Mouse (Mus musculus) spleen, adult 2 months (tissue): ENCODE data around the gene Zmpste24.

Source experiments
- CTCF ChIP-seq: fragments of 200-500 bp; IDR thresholded peaks from 2 replicates; pipeline ENCODE4 v1.5.1; 2011; ENCODE audit warnings: mild to moderate bottlenecking, inconsistent platforms; ENCODE audit not compliant: insufficient read depth, insufficient read length, insufficient replicate concordance; ENCODE audit errors: extremely low read depth
- POLR2A ChIP-seq: fragments of 200-500 bp; IDR thresholded peaks from 2 replicates; pipeline ENCODE4 v1.6.1; 2011; ENCODE audit warnings: low read depth, low read length, inconsistent platforms

DNA sequence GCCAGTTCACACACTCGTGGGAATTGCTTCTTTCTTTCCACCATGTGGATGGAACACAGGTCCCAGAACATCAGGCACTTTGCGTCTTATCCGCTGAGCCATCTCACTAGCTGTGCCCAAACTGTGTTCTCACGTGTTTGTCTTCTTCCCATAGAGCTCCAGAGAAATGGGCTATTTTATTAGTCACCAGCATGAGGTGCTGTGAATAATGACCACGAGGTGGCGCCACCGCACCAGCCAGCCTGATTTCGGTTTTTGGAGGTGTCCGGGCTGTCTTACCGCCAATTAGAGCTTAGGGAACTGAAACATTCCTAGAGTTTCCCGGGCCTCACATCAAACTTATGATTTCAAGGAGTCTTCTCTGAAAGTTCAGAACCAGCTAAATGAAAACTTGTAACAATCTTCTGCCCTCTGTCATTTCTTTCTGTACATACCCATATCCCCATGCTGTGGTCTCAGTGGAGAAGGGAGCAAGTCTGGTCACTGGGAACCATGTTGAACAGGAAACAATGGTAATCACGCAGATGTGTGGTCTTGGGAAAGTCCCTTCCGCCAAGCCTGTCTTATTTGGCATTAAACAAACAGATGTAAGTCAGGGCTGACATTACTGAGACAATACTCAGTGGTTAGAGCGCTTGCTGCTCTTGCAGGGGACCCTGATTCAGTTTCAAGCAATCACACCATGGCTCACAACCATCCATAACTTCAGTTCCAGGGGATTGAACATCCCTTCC lies 69.2 kb downstream of the Zmpste24 start:
- TF ChIP-seq CTCF (peak; percentile 70; the same call in 1 of the 2 replicates), POLR2A (no peak)
